Mouse (Mus musculus) stomach, postnatal 0 days (tissue): Measurements from ENCODE around the gene Rorb. TPM values are rescaled to one million over a fixed set of nuclear protein-coding genes. Genes with fewer than 3 reads are reported as not detected.

Source experiments
- ATAC-seq: fragments of 200-750 bp; cut with Nextera tagmentation; 2 replicates; pipeline ENCODE4 v1.8.0; 2017; ENCODE audit not compliant: low FRiP score, low TSS enrichment
- DNase-seq: peaks from one replicate; pipeline ENCODE4 v3.0.0-alpha.2; 2016; ENCODE audit warnings: low spot score
- H3K27ac ChIP-seq: fragments of 300-500 bp; sonication (generic); replicated peaks from 2 replicates; pipeline ENCODE4 v1.5.1; 2014; ENCODE audit warnings: mild to moderate bottlenecking, control low read depth
- H3K27me3 ChIP-seq: fragments of 300-500 bp; sonication (generic); 2 replicates; pipeline ENCODE4 v1.6.1; 2014; ENCODE audit warnings: low read length; ENCODE audit not compliant: control insufficient read depth, insufficient read depth
- H3K36me3 ChIP-seq: fragments of 300-500 bp; sonication (generic); 2 replicates; pipeline ENCODE4 v1.6.1; 2014; ENCODE audit warnings: low read length, mixed read lengths; ENCODE audit not compliant: control insufficient read depth, insufficient read depth
- H3K4me1 ChIP-seq: fragments of 300-500 bp; sonication (generic); replicated peaks from 2 replicates; pipeline ENCODE4 v1.6.1; 2014; ENCODE audit warnings: antibody characterized with exemption; ENCODE audit not compliant: control insufficient read depth, insufficient read depth
- H3K4me2 ChIP-seq: fragments of 300-500 bp; sonication (generic); replicated peaks from 2 replicates; pipeline ENCODE4 v1.6.1; 2014; ENCODE audit warnings: low read depth, mild to moderate bottlenecking, control low read depth, moderate library complexity
- H3K4me3 ChIP-seq: fragments of 300-500 bp; sonication (generic); 2 replicates; pipeline ENCODE4 v1.5.1; 2014; ENCODE audit warnings: low read depth, low read length, control low read depth
- H3K9ac ChIP-seq: fragments of 300-500 bp; sonication (generic); 2 replicates; pipeline ENCODE4 v1.6.1; 2014; ENCODE audit warnings: mild to moderate bottlenecking, low read length, control low read depth, mixed read lengths
- H3K9me3 ChIP-seq: fragments of 300-500 bp; sonication (generic); 2 replicates; pipeline ENCODE4 v1.6.1; 2016; ENCODE audit warnings: low read length; ENCODE audit not compliant: control insufficient read depth
- CTCF ChIP-seq: IDR thresholded peaks from 2 replicates; pipeline ENCODE4 v1.5.1; 2016; ENCODE audit warnings: antibody characterized with exemption, low read depth, mild to moderate bottlenecking, moderate library complexity
- EP300 ChIP-seq: optimal IDR thresholded peaks from 2 replicates; pipeline ENCODE3; 2016; ENCODE audit warnings: antibody characterized with exemption
- WGBS: fragments of 180-500 bp; shearing (Covaris S2); extraction: QIAGEN DNeasy Blood & Tissue Kit; methylation state at CpG from one replicate; pipeline ENCODE4 v1.1.7; 2014; 5-methylcytosine and 5-hydroxymethylcytosine counted together
- polyA plus RNA-seq: library from polyadenylated mRNA; unstranded; fragments of >200 nt; fragmentation: Nextera tagmentation; extraction: Ambion mirVana; gene quantifications from 2 replicates; pipeline ENCODE4 v1.2.1, GENCODE M21; 2015

Gene Rorb
- polyA plus RNA-seq, 1 experiment from 2014 or later = 0.11 TPM

DNA sequence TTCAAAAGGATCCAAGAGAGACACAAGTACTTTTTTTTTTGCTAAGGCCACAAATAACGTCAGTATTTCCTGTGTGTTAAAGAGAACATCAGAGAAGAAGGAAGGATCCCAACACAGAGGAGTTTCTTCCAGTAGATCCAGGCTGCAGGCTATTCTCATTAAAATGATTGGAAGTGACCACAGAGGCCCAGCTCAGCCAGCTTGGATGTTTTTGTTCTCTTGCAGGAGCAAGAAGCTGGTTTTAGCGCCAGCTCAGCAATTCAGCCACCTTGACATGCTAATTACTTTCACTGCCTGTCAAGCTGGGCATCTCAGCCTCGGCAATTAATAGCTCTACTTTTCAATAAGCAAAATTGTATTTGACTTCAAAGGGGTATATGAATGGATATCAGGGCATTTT lies 151.1 kb downstream of the Rorb start:
- H3K4me2 ChIP-seq = no peak overlapping the region
- no peak for ATAC-seq
- 49% methylated on average over 3 of the region's 3 CpGs for WGBS

DNA sequence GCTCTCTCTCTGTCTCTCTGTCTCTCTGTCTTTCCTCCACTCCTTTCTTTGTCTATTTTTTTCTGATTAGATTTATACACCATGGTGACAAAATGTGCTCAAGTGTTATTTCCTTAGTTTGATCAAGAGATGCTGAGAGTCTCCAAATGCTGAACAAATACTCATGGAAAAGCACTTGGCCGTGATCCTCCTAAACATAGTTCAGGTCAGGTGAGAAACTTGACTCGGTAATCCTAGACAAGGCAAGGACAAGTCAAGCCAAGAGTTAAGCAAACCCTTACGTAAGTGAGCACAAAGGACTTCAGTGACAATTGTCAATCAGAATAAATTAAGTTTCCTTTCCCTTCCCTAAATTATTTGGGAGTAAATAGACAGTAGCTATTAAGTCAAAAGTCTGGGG lies 158.2 kb downstream of the Rorb start:
- TF ChIP-seq EP300 (no peak), CTCF (no peak)
- Histone ChIP-seq H3K9ac (no peak overlapping the region), H3K27ac (no peak overlapping the region), H3K4me1 (no peaks in the 10 kb centered on the region), H3K27me3 (no peaks in the 10 kb centered on the region), H3K36me3 (no peaks in the 10 kb centered on the region), H3K4me2 (no peak overlapping the region), H3K9me3 (no peaks in the 10 kb centered on the region), H3K4me3 (no peak overlapping the region)
- no peak for ATAC-seq
- DNase-seq = no peak
- WGBS = 74% methylated on average over 3 of the region's 3 CpGs

More for the DNA sequence above, 151.1 kb downstream of the Rorb start:
- H3K4me1 ChIP-seq = no peaks in the 10 kb centered on the region
- H3K27me3 ChIP-seq = no peaks in the 10 kb centered on the region
- no peaks in the 10 kb centered on the region for H3K36me3 ChIP-seq
- no peak for TF ChIP-seq EP300
- no peak for TF ChIP-seq CTCF
- no peak overlapping the region for H3K9ac ChIP-seq
- H3K4me3 ChIP-seq = no peak overlapping the region
- DNase-seq = no peak
- H3K9me3 ChIP-seq = no peaks in the 10 kb centered on the region
- no peak overlapping the region for H3K27ac ChIP-seq

DNA sequence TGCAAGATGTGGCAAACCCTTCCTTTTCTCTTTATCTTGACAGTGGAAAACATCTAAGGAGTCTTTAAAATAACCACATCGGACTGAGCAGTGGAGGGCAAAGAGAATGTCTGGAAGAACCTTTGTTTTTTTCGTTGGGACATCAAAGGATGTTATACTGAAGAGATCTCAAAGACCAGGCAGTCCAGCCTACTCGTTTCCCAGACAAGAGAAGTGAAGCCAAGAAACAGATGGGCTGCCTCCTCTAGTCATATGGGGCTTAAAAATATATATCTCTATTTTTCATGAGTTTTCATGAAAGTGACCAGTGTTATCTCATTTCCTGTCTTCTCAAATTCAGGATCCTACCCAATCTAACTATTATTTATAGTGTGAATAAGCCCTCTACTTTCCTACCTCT lies 163.8 kb downstream of the Rorb start:
- no peaks in the 10 kb centered on the region for H3K9me3 ChIP-seq
- TF ChIP-seq CTCF (no peak), EP300 (no peak)
- H3K27ac ChIP-seq = no peak overlapping the region
- no peaks in the 10 kb centered on the region for H3K27me3 ChIP-seq
- no peak overlapping the region for H3K4me2 ChIP-seq
- ATAC-seq = no peak
- no peak for DNase-seq
- WGBS = 65% methylated on average over 3 of the region's 3 CpGs
- H3K4me1 ChIP-seq = no peaks in the 10 kb centered on the region
- H3K4me3 ChIP-seq = no peak overlapping the region
- H3K9ac ChIP-seq = no peak overlapping the region
- no peaks in the 10 kb centered on the region for H3K36me3 ChIP-seq

DNA sequence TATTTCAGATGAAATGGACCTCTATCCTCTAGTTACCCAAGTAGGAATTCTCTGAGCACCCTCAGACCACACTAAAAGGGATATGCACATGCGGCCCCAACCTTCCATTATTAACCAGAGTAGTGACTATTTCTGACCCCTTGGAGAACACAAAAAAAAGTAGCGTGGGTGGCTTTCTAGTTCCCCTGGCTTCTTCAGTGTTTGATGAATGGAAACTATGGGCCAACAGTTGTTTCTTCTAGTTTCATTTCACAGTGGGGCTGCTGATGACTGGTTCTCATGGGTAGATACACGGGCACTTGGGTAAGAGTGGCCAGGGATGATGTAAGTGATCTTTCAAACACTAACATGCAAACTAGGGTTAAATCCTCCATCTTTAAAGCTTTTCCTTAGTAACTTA lies 165.7 kb downstream of the Rorb start:
- Histone ChIP-seq H3K9ac (no peak overlapping the region), H3K36me3 (no peaks in the 10 kb centered on the region), H3K4me2 (no peak overlapping the region), H3K27me3 (no peaks in the 10 kb centered on the region), H3K4me1 (no peaks in the 10 kb centered on the region), H3K4me3 (no peak overlapping the region), H3K27ac (no peak overlapping the region), H3K9me3 (no peaks in the 10 kb centered on the region)
- TF ChIP-seq CTCF (no peak), EP300 (no peak)
- ATAC-seq = no peak
- WGBS = 87% methylated on average over 3 of the region's 3 CpGs
- DNase-seq = no peak

DNA sequence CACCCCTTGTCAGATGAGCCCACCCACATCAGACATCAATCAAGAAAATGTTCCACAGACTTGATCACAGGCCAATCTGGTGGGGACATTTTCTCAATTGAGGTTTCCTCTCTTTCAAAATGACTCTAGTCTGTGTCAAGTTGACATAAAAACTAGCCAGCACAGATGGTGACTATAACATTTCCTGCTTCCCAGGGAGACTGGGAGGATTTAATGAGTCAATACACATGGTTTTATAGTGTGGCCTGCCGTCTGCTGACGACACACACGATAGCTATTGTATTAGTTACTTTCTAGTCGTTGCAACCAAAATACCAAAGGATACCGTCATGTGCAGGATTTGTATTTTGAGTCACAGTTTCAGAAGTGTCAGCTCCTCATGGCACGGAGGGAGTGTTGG lies 169.6 kb downstream of the Rorb start:
- Histone ChIP-seq H3K9me3 (no peaks in the 10 kb centered on the region), H3K27me3 (no peaks in the 10 kb centered on the region), H3K4me1 (no peaks in the 10 kb centered on the region), H3K4me2 (no peak overlapping the region), H3K27ac (no peak overlapping the region), H3K4me3 (no peak overlapping the region), H3K36me3 (no peaks in the 10 kb centered on the region), H3K9ac (no peak overlapping the region)
- 84% methylated on average over 6 of the region's 6 CpGs for WGBS
- DNase-seq (no peak), ATAC-seq (no peak)
- no peak for TF ChIP-seq EP300
- no peak for TF ChIP-seq CTCF

DNA sequence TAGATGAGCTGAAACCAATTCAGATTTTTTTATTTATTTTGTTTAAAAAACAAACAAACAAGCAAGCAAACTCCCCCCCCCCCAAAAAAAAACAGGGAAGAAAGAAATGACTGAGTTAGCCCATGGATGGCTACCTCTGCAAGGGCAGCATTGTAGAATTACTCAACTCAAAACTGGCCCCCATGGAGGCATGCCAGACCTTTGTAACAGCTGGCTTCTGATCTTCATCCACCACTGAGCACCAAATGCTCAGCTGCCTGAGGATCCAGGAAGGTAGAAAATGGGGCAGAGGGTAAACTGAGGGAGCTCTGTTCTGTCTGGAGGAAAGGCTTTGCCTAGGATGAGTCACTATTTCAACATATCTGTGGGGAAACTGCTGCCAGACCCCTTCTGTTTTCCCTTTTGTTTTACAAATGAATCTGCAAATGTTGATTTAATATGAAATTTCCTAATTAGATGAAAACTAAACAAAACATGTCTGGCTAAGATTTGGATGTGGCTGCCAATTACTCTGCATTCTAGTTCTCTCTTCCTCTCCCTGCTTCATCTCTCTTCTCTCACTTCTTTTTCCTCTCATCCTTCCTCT lies 199.1 kb downstream of the Rorb start:
- Histone ChIP-seq H3K27ac (no peak overlapping the region), H3K9me3 (no peaks in the 10 kb centered on the region), H3K36me3 (no peaks in the 10 kb centered on the region), H3K4me3 (no peak overlapping the region), H3K4me1 (no peaks in the 10 kb centered on the region), H3K4me2 (no peak overlapping the region), H3K9ac (no peak overlapping the region), H3K27me3 (no peaks in the 10 kb centered on the region)
- no peak for TF ChIP-seq CTCF
- no peak for TF ChIP-seq EP300
- DNase-seq (no peak), ATAC-seq (no peak)
